Mouse (Mus musculus) stomach, embryonic 15.5 days (tissue): Measurements from ENCODE around the gene Sycn. TPM values are rescaled to one million over a fixed set of nuclear protein-coding genes. Genes with fewer than 3 reads are reported as not detected.
A peak's percentile ranks its signal among the peaks of the same experiment; 100 is the strongest.

Experiments
- ATAC-seq: fragments of 200-750 bp; cut with Nextera tagmentation; 2 replicates; pipeline ENCODE4 v1.8.0; 2017; ENCODE audit warnings: low read depth, moderate number of reproducible peaks, moderate TSS enrichment; ENCODE audit not compliant: insufficient read depth, low FRiP score
- H3K27ac ChIP-seq: fragments of 300-500 bp; sonication (generic); 2 replicates; pipeline ENCODE4 v1.5.1; 2015; ENCODE audit warnings: mild to moderate bottlenecking, inconsistent platforms
- H3K27me3 ChIP-seq: fragments of 300-500 bp; sonication (generic); replicated peaks from 2 replicates; pipeline ENCODE4 v1.6.1; 2015; ENCODE audit warnings: inconsistent platforms
- H3K36me3 ChIP-seq: fragments of 300-500 bp; sonication (generic); 2 replicates; pipeline ENCODE4 v1.6.1; 2015; ENCODE audit warnings: inconsistent platforms
- H3K4me1 ChIP-seq: fragments of 300-500 bp; sonication (generic); 2 replicates; pipeline ENCODE4 v1.6.1; 2015; ENCODE audit warnings: inconsistent platforms
- H3K4me2 ChIP-seq: fragments of 300-500 bp; sonication (generic); 2 replicates; pipeline ENCODE4 v1.6.1; 2015; ENCODE audit warnings: mild to moderate bottlenecking, inconsistent platforms
- H3K4me3 ChIP-seq: fragments of 300-500 bp; sonication (generic); replicated peaks from 2 replicates; pipeline ENCODE4 v1.5.1; 2015; ENCODE audit warnings: inconsistent platforms
- H3K9ac ChIP-seq: fragments of 300-500 bp; sonication (generic); 2 replicates; pipeline ENCODE4 v1.6.1; 2015; ENCODE audit warnings: inconsistent platforms
- H3K9me3 ChIP-seq: fragments of 300-500 bp; sonication (generic); 2 replicates; pipeline ENCODE4 v1.6.1; 2016; ENCODE audit warnings: inconsistent platforms
- WGBS: fragments of 180-500 bp; shearing (Covaris S2); methylation state at CpG from one replicate; pipeline ENCODE4 v1.1.7; 2015; 5-methylcytosine and 5-hydroxymethylcytosine counted together
- polyA plus RNA-seq: library from polyadenylated mRNA; unstranded; fragments of >200 nt; fragmentation: Nextera tagmentation; extraction: Ambion mirVana; gene quantifications from 2 replicates; pipeline ENCODE4 v1.2.1, GENCODE M21; 2015

Gene Sycn
- polyA plus RNA-seq, 1 experiment from 2014 or later = 114 TPM

DNA sequence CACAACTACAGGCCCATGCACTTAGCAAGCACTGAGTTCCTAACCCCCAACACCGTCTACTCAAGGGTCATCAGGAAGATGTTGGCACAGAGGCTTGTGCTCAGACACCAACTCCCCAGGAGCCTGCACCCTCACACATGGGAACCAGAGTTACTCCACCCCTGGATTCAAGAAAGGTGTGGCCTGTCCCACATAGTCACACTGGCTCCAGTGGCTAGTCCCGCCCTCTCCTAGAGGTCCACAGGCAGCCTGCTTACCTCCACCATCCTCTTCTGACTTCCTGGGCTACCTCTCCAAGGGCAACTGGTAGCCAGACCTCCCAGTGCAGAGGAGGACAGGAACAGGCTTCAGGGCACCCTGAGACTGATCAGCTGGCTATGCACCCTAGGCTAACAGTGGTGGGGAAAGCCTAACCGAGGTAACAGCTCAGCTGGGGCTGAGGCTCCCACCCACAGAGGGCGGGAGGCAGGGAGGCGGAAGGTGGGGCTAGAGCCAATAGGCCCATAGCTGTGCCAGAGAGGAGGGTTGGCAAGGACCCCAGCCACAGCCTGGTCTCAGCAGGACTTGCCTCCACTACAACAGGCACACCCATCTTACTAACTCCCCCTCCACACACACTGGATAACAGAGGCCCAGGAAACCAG lies 35.7 kb downstream of the Sycn start:
- H3K9me3 ChIP-seq = no peaks in the 10 kb centered on the region
- no peaks in the 10 kb centered on the region for H3K27me3 ChIP-seq
- 58% methylated on average over 5 of the region's 5 CpGs for WGBS
- H3K4me1 ChIP-seq = peaks cover 76% of the 10 kb centered on the region
- no peaks in the 10 kb centered on the region for H3K36me3 ChIP-seq
- no peak overlapping the region; the same call in 1 of the 2 replicates for H3K4me3 ChIP-seq
- peak overlapping the region; percentile 31; the same call in 1 of the 2 replicates for H3K4me2 ChIP-seq
- no peak overlapping the region for H3K9ac ChIP-seq
- peak overlapping the region; percentile 92 for H3K27ac ChIP-seq
- peak; percentile 67 for ATAC-seq

- peak; percentile 65 for ATAC-seq
- H3K4me1 ChIP-seq = peaks cover 68% of the 10 kb centered on the region
- H3K9me3 ChIP-seq = no peaks in the 10 kb centered on the region
- H3K9ac ChIP-seq = no peak overlapping the region
- H3K4me3 ChIP-seq = no peak overlapping the region
- H3K36me3 ChIP-seq = no peaks in the 10 kb centered on the region
- H3K27me3 ChIP-seq = no peaks in the 10 kb centered on the region
- H3K27ac ChIP-seq = peak overlapping the region; percentile 92
- 54% methylated on average over 9 of the region's 9 CpGs for WGBS
- peak overlapping the region; percentile 31; the same call in 1 of the 2 replicates for H3K4me2 ChIP-seq
Measured at GRCm38 (mm10) chr7:28577826-28578542, 37.3 kb downstream of the Sycn start.

DNA sequence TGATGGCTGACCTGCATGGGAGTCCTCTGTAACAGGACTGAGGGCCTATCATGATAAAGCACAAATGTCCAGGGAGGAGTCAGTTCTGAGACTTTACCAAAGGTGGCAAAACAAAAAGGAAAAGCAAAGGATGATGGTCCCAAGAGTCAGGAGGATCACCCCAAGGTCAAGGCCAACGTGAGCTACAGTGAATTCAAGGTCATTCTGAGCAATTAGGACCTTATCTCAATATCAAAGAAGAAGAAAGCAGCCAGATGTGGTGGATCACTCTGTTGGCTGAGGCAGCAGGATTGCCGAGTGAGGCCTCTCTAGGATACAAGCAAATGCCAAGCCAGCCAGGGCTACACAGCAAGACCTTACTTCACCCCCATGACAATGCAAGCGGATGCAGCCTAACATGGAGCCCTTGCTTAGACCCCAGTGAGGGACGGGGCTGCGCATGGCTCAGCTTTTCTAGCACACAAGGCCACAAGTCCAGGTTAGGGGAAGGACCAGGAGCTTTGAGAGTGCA lies 37.9 kb downstream of the Sycn start:
- Histone ChIP-seq H3K36me3 (no peaks in the 10 kb centered on the region), H3K27me3 (no peaks in the 10 kb centered on the region), H3K4me3 (no peak overlapping the region), H3K9me3 (no peaks in the 10 kb centered on the region), H3K4me2 (no peak overlapping the region), H3K4me1 (peaks cover 68% of the 10 kb centered on the region), H3K9ac (no peak overlapping the region), H3K27ac (peak overlapping the region; percentile 92)
- ATAC-seq = no peak
- WGBS = 67% methylated on average over 5 of the region's 5 CpGs

GRCm38 (mm10) chr7:28579826-28580225 lies 39.1 kb downstream of the Sycn start:
- Histone ChIP-seq H3K9ac (no peak overlapping the region), H3K4me2 (no peak overlapping the region), H3K4me1 (peaks cover 73% of the 10 kb centered on the region), H3K4me3 (no peak overlapping the region), H3K36me3 (no peaks in the 10 kb centered on the region), H3K27me3 (no peaks in the 10 kb centered on the region), H3K9me3 (no peaks in the 10 kb centered on the region), H3K27ac (no peak overlapping the region)
- 70% methylated on average over 5 of the region's 5 CpGs for WGBS
- ATAC-seq = no peak

GRCm38 (mm10) chr7:28581721-28582120 lies 41.0 kb downstream of the Sycn start:
- no peak overlapping the region for H3K9ac ChIP-seq
- H3K27me3 ChIP-seq = no peaks in the 10 kb centered on the region
- H3K27ac ChIP-seq = peak overlapping the region; percentile 80
- H3K36me3 ChIP-seq = no peaks in the 10 kb centered on the region
- H3K9me3 ChIP-seq = no peaks in the 10 kb centered on the region
- ATAC-seq = peak; percentile 68
- WGBS = 69% methylated on average over 4 of the region's 4 CpGs
- H3K4me3 ChIP-seq = no peak overlapping the region
- peaks cover 71% of the 10 kb centered on the region for H3K4me1 ChIP-seq
- H3K4me2 ChIP-seq = no peak overlapping the region

DNA sequence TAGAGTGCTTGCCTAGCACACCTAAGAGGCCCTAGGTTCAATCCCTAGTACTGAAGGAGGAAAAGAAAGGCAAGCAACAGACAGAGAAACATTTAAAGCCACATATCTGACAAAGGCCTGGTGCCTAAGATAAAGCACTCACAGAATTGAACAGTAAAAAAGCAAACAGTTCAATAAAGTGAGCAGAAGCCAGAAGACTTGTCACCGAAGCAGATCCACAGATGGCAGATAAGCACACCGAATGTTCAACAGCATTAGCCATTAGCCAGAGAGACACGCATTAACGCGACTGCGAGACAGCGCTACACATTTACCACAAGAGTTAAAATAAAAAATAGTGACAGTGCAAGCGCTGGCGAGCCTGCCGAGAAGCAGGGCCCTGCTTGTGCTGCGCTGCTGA lies 42.2 kb downstream of the Sycn start:
- Histone ChIP-seq H3K27ac (peak overlapping the region; percentile 80), H3K4me1 (peaks cover 72% of the 10 kb centered on the region), H3K4me3 (no peak overlapping the region), H3K9ac (no peak overlapping the region), H3K27me3 (no peaks in the 10 kb centered on the region), H3K36me3 (no peaks in the 10 kb centered on the region), H3K9me3 (no peaks in the 10 kb centered on the region), H3K4me2 (peak overlapping the region; percentile 5; the same call in 1 of the 2 replicates)
- 60% methylated on average over 11 of the region's 11 CpGs for WGBS
- ATAC-seq = no peak

DNA sequence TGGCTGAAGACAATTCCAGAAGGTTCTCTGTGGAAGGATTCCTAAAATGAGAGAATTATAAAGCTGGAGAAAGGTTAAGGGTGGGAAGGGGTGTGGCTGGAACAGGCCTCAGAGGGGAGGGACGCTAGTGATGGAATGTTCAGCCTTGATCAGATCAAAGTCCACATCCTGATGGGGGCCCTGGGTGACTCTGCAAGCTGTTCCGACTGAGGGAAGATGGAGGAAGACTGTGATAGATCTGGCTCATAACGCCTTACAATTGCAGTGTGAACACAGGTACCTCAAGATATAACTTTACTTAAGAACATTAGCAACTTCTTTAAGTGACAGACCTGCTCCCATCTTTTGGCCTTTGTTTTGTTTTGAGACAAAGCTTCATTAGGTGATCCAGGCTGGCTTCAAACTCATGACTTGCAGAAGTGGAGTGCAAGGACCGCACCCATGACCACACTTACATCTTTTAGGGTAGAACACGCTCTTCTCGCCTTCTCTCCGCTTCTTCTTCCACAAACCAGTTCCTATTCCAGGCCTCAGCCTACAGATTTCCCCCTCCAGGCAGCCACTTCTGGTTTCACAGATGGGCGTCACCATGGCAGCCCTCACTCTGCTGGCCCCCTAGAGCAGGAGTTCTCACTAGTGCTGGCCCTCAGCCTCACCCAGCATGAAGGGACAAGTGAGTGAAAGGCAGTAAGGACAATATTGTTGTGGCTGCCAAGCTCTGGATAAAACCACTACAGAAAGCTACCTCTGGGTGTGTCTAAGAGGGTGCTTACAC lies 43.1 kb downstream of the Sycn start:
- 0 out of 2 replicates have a peak, but pooled peaks have one; percentile 51 for ATAC-seq
- H3K4me1 ChIP-seq = peaks cover 71% of the 10 kb centered on the region
- 65% methylated on average over 8 of the region's 8 CpGs for WGBS
- no peak overlapping the region for H3K9ac ChIP-seq
- no peaks in the 10 kb centered on the region for H3K9me3 ChIP-seq
- no peak overlapping the region for H3K4me3 ChIP-seq
- peak overlapping the region; percentile 80 for H3K27ac ChIP-seq
- no peaks in the 10 kb centered on the region for H3K27me3 ChIP-seq
- H3K36me3 ChIP-seq = no peaks in the 10 kb centered on the region
- H3K4me2 ChIP-seq = peak overlapping the region; percentile 29

DNA sequence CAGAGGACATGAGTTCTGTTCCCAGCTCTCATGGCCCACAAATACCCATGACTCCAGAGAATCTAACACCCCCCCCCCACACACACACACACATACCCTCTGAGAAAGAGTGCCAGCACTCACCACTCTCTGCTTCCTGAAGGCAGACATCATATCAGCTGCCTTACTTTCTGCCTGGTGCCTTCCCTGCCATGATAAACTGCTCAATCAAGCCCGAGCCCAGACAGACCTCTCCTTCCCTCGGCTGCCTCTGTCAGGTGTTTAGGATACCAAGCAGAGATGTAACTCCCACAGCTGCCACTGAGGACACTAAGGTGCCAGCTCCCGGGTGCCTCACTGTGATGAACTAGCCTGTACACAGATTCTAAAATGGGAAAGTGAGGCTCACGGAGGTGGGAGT lies 43.8 kb downstream of the Sycn start:
- Histone ChIP-seq H3K27me3 (no peaks in the 10 kb centered on the region), H3K4me3 (no peak overlapping the region), H3K4me2 (0 out of 2 replicates have a peak overlapping the region, but pooled peaks have one; percentile 29), H3K27ac (peak overlapping the region; percentile 80), H3K36me3 (no peaks in the 10 kb centered on the region), H3K4me1 (peaks cover 64% of the 10 kb centered on the region), H3K9me3 (no peaks in the 10 kb centered on the region), H3K9ac (no peak overlapping the region)
- WGBS = 52% methylated on average over 4 of the region's 4 CpGs
- ATAC-seq = no peak

- no peak overlapping the region for H3K9ac ChIP-seq
- ATAC-seq = no peak
Measured at GRCm38 (mm10) chr7:28585001-28585400, 44.3 kb downstream of the Sycn start.

DNA sequence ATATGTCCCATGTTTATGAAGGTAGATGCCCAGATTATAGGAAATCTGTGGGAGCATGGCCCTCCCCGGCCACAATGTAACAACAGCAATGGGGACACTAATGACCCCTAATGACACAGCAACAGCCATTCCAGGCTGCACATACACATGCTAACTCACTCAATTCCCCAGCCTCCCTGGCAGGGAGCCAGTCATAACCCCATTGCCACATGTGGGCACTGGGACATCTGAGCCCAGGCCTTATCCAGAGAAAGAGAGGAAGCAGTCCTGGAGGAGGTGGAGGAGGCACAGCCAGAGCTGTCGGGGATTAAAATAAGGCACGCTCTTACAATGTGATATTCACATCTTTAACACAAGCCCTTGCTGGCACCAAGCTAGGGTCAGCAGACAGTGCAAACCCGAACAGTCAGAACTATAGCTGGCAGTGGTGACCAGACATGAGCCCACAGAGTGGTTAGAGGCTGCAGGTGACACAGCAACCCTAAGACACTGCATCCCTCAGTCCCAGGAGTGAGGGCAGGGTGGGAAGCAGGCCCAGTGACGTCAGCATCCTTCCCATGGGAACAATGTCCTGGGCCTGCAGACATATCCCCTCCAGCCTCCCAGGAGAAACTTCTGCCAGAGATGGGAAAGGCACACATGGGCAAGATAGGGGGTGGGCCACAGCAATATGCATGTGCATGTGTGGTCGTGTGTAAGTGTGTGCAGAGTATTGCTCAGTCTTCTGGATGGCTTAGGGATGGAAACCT lies 46.2 kb downstream of the Sycn start:
- peaks cover 63% of the 10 kb centered on the region for H3K4me1 ChIP-seq
- no peak for ATAC-seq
- H3K36me3 ChIP-seq = no peaks in the 10 kb centered on the region
- H3K27me3 ChIP-seq = no peaks in the 10 kb centered on the region
- WGBS = 64% methylated on average over 6 of the region's 6 CpGs
- H3K27ac ChIP-seq = no peak overlapping the region
- no peaks in the 10 kb centered on the region for H3K9me3 ChIP-seq
- no peak overlapping the region for H3K4me3 ChIP-seq
- H3K4me2 ChIP-seq = no peak overlapping the region
- H3K9ac ChIP-seq = no peak overlapping the region

More at GRCm38 (mm10) chr7:28585001-28585400, 44.3 kb downstream of the Sycn start:
- no peaks in the 10 kb centered on the region for H3K9me3 ChIP-seq
- H3K4me2 ChIP-seq = no peak overlapping the region
- H3K4me3 ChIP-seq = no peak overlapping the region
- H3K36me3 ChIP-seq = no peaks in the 10 kb centered on the region
- H3K27me3 ChIP-seq = no peaks in the 10 kb centered on the region
- H3K4me1 ChIP-seq = peaks cover 61% of the 10 kb centered on the region
- WGBS = 71% methylated on average over 6 of the region's 6 CpGs
- peak overlapping the region; percentile 80; the same call in 1 of the 2 replicates for H3K27ac ChIP-seq

DNA sequence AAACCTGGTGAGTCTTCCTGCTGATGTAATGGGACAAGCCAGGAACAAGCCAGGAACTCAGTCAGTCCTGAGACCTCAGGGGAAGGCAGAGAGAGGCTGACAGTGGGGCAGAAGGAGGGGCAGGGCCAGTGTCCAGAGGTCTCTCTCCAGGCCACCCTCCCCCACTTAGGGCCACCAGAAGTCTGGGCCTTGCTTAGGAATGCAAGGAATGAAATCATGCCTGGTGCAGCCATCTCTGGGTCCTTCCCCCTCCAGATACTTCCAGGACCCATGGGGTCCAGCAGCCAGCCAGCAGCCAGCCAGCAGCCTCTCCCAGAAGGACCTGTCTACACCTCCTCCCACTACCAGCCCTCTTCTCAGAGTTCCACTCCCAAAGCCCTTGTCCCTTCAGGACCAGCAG lies 47.0 kb downstream of the Sycn start:
- Histone ChIP-seq H3K4me2 (no peak overlapping the region), H3K36me3 (no peaks in the 10 kb centered on the region), H3K27me3 (no peaks in the 10 kb centered on the region), H3K4me3 (no peak overlapping the region), H3K9ac (no peak overlapping the region), H3K9me3 (no peaks in the 10 kb centered on the region), H3K4me1 (peaks cover 67% of the 10 kb centered on the region), H3K27ac (0 out of 2 replicates have a peak overlapping the region, but pooled peaks have one; percentile 16)
- ATAC-seq = no peak
